Mouse (Mus musculus) duodenum, adult 2 months (tissue): ENCODE measurements around the gene Ccdc86. TPM values are rescaled to one million over a fixed set of nuclear protein-coding genes. Genes with fewer than 3 reads are reported as not detected.

Experiments used
- polyA plus RNA-seq: library from polyadenylated mRNA; depleted of rRNA; stranded (reverse); fragments of >200 nt; gene quantifications from 2 replicates; pipeline ENCODE4 v1.2.3, GENCODE M21; 2012; ENCODE audit warnings: low replicate concordance; rRNA removed

Gene Ccdc86
- 4.4 and 5.5 TPM in 2 replicates for polyA plus RNA-seq

DNA sequence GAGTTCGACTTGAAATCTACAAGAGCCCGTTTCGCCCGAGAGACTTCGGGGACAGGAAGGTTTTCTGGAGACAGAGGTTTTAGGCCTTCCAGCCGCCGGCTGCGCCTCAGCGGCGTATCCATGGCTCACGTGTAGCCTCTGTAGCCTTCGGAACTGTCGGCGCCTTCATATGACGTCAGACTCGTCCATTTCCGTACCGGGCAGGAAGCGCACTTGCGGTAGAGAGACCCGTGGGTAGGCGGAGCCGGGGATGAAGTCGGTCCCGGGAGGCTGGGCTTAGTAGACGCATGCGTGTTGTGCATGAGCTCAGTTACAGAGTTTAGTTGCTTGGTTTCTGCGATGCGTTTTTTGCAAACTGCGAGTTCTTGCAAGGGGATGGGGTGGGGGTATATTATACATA is at the start of gene Ccdc86:
Gene Ccdc86 (minus strand): TSS at position 155 of the 400 bp plus-strand sequence.

DNA sequence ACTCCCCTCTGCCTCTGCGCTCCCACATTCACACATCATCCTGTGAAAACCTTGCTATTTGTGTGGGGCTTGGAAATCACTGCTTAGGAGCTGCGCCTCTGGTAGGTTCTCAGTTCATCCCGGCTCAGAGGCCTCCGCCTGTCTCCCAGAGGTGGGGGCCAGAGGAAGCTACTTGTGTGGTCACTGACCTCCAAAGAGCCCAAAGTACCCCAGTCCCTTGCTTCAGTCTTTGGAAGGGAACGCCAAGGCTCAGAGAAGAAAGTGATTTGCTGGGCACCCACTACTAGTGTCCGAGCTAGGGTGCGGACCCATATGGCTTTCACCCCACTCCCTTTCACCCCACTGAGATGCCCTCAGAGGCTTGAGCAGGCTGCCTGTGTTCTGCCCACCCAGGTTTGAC is 44.1 kb upstream of the Ccdc86 start, which contains the start of gene Ms4a15:
Gene Ms4a15 (minus strand): TSS at position 101 of the 400 bp plus-strand sequence.

DNA sequence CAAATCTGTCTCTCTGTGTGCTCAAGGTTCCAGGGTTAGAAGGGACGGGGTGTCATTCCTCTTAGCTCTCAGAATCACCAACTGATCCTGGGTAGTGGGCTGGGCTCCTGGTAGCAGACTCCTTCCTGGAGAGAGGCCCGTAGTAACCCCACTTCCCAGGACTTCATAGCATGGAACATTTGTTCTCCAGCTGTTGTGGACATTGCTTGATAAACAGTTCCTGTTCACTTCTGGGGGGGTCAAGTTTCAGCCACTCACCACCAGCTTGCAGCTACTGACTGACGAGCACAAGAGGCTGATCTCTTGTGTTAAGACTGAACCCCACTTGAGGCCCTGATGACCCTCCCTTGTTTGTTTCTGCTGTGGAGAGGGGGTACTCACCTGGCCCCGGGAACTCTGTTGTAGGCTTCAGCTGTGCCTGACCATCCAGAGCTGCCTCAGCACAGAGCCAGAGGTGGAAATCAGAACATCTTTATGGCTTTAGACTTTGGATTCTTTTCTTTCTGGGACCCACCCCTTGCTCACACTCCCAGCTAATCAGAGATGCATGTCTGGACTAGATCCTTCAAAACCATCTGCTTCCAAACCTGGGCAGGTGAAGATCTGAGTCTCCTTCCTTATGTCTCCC is 25.3 kb upstream of the Ccdc86 start, which contains the start of gene Ms4a10:
Gene Ms4a10 (minus strand): TSS at position 433 of the 628 bp plus-strand sequence.

DNA sequence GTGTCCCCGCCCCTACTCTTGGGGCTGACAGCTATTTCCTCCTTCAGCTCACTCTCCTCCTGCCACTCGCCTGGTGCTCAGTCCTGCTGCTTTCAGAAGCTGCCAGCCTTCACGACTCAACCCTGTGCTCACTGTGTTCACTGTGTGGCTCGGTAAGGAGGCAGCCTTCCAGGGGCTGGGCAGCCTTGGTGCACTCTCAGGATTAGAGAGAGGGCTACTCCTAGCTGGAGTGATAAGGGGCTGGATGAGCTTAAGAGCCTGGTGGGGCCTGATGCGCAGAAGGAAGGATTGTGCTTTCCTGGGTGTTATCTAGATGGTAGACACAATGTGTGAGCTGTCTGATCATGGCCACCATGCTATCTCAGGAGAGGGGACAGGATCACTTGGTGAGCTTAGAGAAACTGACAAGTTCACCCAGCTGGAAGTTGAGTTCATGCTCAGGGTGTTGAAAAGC is 11.9 kb downstream of the Ccdc86 start, which contains the start of gene Ptgdr2:
Gene Ptgdr2 (plus strand): TSS at position 51 of the 454 bp plus-strand sequence.

DNA sequence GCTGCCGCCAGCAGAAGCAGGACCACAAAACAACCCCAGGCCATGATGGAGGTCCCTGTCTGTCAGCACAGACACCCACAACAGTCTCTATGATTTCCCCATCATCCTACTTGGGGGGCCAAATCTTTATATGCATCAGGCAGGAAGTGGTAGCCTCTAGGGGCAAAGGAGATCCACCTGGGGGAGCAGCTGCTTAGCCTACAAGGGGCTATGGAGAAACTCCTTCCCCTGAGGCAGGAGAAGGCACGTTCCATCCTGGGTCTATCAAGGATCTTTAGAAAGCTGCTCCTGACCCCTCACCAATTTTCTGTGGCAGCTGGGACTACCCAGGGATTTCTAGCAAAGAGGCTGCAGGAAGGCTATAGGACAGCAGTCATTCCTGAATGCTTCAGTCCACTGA is 28.5 kb downstream of the Ccdc86 start, which contains the start of gene Zp1:
Gene Zp1 (minus strand): TSS at position 101 of the 400 bp plus-strand sequence.

DNA sequence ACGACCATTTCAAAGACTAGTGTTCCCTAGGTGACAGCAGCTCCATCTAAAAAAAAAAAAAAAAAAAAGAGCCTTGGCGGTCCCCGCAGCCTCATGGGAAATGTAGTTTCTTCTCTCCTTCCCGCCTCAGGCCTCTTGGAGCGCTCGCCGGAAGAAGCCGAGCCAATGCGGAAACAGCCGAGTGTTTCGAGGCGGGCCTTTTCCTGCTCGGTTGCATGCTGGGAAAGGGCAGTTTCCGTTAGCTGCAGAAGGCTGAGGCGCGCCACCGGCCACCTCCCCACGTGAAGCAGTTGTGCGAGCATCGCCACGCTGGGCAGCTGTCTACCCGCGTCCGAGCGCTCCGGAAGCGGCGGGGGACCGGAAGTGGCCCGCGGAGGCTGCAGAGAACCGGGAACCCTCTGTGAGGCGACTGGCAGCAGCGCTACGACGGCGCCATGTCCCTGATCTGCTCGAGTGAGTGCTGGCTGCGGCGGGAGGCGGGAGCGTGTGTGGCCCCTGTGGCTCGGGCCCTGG is 54.0 kb downstream of the Ccdc86 start, which contains the start of gene Prpf19:
Gene Prpf19 (plus strand): TSS at position 216 of the 513 bp plus-strand sequence.

Other genes starting within 250 kb of the Ccdc86 start
- 1.0 and 2.7 TPM in 2 replicates for gene Cd5, start 210.3 kb downstream of the Ccdc86 start, polyA plus RNA-seq
- 1.4 and 4.2 TPM in 2 replicates for gene Cd6, start 119.2 kb downstream of the Ccdc86 start, polyA plus RNA-seq
- 7.1 and 18.1 TPM in 2 replicates for gene Slc15a3, start 109.5 kb downstream of the Ccdc86 start, polyA plus RNA-seq
- 6.8 and 8.5 TPM in 2 replicates for gene Tmem132a, start 79.3 kb downstream of the Ccdc86 start, polyA plus RNA-seq
- 31.7 and 34.0 TPM in 2 replicates for gene Tmem109, start 67.3 kb downstream of the Ccdc86 start, polyA plus RNA-seq
- gene Prpf19, start 54.0 kb downstream of the Ccdc86 start, polyA plus RNA-seq, result 105 and 140 TPM in 2 replicates
- not detected in 2 replicates for gene Zp1, start 28.6 kb downstream of the Ccdc86 start, polyA plus RNA-seq
- 0.16 and 0.62 TPM in 2 replicates for gene Ptgdr2, start 12.1 kb downstream of the Ccdc86 start, polyA plus RNA-seq
- 179 and 611 TPM in 2 replicates for gene Ms4a10, start 25.4 kb upstream of the Ccdc86 start, polyA plus RNA-seq
- 0.36 and 0.88 TPM in 2 replicates for gene Ms4a15, start 44.0 kb upstream of the Ccdc86 start, polyA plus RNA-seq
- gene Ms4a18, start 68.8 kb upstream of the Ccdc86 start, polyA plus RNA-seq, result 46.6 and 64.7 TPM in 2 replicates
- gene Ms4a8a, start 131.8 kb upstream of the Ccdc86 start, polyA plus RNA-seq, result 154 and 309 TPM in 2 replicates
- gene 1700017D01Rik, start 181.6 kb upstream of the Ccdc86 start, polyA plus RNA-seq, result not detected in 2 replicates
- not detected in 2 replicates for gene 1700025F22Rik, start 216.1 kb upstream of the Ccdc86 start, polyA plus RNA-seq
- gene Ms4a13, start 247.5 kb upstream of the Ccdc86 start, polyA plus RNA-seq, result not detected in 2 replicates